Comparison of ENCODE assay signal across 8 mouse cellular contexts in the genomic region with DNA sequence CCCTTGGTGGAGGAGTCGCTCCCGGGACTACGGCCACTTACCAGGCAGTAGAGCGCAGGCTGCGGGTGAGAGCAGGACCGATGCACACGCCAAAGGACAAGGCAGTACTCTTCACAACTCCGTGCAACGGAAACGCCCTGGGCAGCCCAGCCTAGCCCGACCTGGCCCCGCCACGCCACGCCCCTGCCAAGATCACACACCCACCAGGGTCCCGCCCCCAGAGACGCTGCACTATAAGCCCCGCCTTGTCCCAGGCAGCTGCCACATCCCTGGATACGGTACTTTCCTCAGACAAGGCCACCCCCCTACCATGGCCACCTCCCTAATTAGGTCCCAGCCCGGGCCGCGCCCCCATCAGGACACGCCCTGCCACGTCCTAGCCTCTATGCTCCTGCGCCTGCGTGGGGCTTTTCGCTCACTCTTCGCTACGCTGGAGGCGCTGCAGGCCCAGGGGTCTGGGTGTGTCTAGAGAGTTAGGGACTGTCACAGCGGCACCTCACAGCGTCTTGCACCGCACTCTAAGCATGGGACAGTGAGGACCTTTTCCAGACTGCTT. TPM values are rescaled to one million over a fixed set of nuclear protein-coding genes. Genes with fewer than 3 reads are reported as not detected.
A peak's percentile ranks its signal among the peaks of the same experiment; 100 is the strongest.
DNase-seq lines count a peak whose midpoint lies in the region; ATAC-seq and TF ChIP-seq lines count a peak whose summit lies in the region.

A gene (minus strand): TSS at position 363 of the 556 bp plus-strand sequence.
A gene (plus strand): TSS at position 406 of the 556 bp plus-strand sequence.

- peaks cover 26% of the 10 kb centered on the region for H3K4me1 ChIP-seq in bone marrow macrophage, adult 2 months (ENCODE audit: control insufficient read depth, insufficient read depth, low read length)
- H3K4me1 ChIP-seq in embryonic fibroblast, embryonic 13.5 days (ENCODE audit: control insufficient read depth, insufficient read depth, low read length): peaks cover 15% of the 10 kb centered on the region
- peaks cover 6% of the 10 kb centered on the region; the same call in 1 of the 2 replicates for H3K4me1 ChIP-seq in kidney, embryonic 14.5 days (ENCODE audit: control insufficient read depth, insufficient read depth, low read length)
- peaks cover 19% of the 10 kb centered on the region for H3K4me1 ChIP-seq in limb, embryonic 15.5 days

- no peak for TF ChIP-seq CTCF in bone marrow macrophage, adult 2 months (IDR thresholded peaks at IDR 0.05; ENCODE audit: low read depth, low read length)
- no peak; the same call in 1 of the 2 replicates for TF ChIP-seq CTCF in embryonic fibroblast, embryonic 13.5 days (IDR thresholded peaks at IDR 0.05; ENCODE audit: borderline replicate concordance, insufficient read depth, low read length)

- H3K4me3 ChIP-seq in bone marrow macrophage, adult 2 months (ENCODE audit: insufficient read depth, low read length): peak within 1 kb of the TSS; percentile 94
- H3K4me3 ChIP-seq in embryonic fibroblast, embryonic 13.5 days (ENCODE audit: insufficient read depth, low read length): peak within 1 kb of the TSS; percentile 96
- peak within 1 kb of the TSS; percentile 66 for H3K4me3 ChIP-seq in kidney, embryonic 14.5 days (ENCODE audit: low read length)
- H3K4me3 ChIP-seq in limb, embryonic 15.5 days: peak within 1 kb of the TSS; percentile 76

- H3K27me3 ChIP-seq in kidney, embryonic 14.5 days (ENCODE audit: control insufficient read depth, insufficient read depth, low read length): no peaks in the 10 kb centered on the region
- H3K27me3 ChIP-seq in limb, embryonic 15.5 days: no peaks in the 10 kb centered on the region

- H3K9me3 ChIP-seq in kidney, embryonic 14.5 days (ENCODE audit: control insufficient read depth, low read length): no peaks in the 10 kb centered on the region
- no peaks in the 10 kb centered on the region for H3K9me3 ChIP-seq in limb, embryonic 15.5 days

- DNase-seq in A20 (ENCODE audit: low read depth, low spot score): peak; percentile 98
- DNase-seq in heart, adult 9 months (ENCODE audit: low spot score in 2 of 2): peak; percentile 99 to 100
- DNase-seq in monocyte, adult 2 months (ENCODE audit: low read depth in 1 of 2, low spot score in 2 of 2): peak; percentile 99
- DNase-seq in spleen, postnatal 36 days (ENCODE audit: low spot score in 2 of 2): peak; percentile 96

- TF ChIP-seq POLR2A in bone marrow macrophage, adult 2 months (IDR thresholded peaks at IDR 0.05; ENCODE audit: borderline replicate concordance, low read depth, low read length): 0 out of 2 replicates have a peak, but pooled peaks have one; percentile 74
- TF ChIP-seq POLR2A in embryonic fibroblast, embryonic 13.5 days (IDR thresholded peaks at IDR 0.05; ENCODE audit: low read depth, low read length): peak; percentile 98

- H3K36me3 ChIP-seq in kidney, embryonic 14.5 days (ENCODE audit: control insufficient read depth, insufficient read depth, low read length): no peaks in the 10 kb centered on the region
- 0 out of 2 replicates have a peak, but pooled peaks cover 3% of the 10 kb centered on the region for H3K36me3 ChIP-seq in limb, embryonic 15.5 days

- peak; percentile 99 for ATAC-seq in kidney, embryonic 14.5 days (ENCODE audit: low FRiP score, low TSS enrichment)
- peak; percentile 99 for ATAC-seq in limb, embryonic 15.5 days (ENCODE audit: insufficient number of reproducible peaks, low FRiP score, low TSS enrichment, low read depth)

- H3K4me2 ChIP-seq in kidney, embryonic 14.5 days (replicated peaks; ENCODE audit: low read depth, low read length): peak within 1 kb of the TSS; percentile 69
- H3K4me2 ChIP-seq in limb, embryonic 15.5 days: peak within 1 kb of the TSS; percentile 64

- H3K27ac ChIP-seq in bone marrow macrophage, adult 2 months (ENCODE audit: insufficient read depth, low read depth, low read length): peak within 1 kb of the TSS; percentile 98
- H3K27ac ChIP-seq in embryonic fibroblast, embryonic 13.5 days (ENCODE audit: insufficient read depth, low read length): peak within 1 kb of the TSS; percentile 92
- H3K27ac ChIP-seq in kidney, embryonic 14.5 days (ENCODE audit: low read depth, low read length): peak within 1 kb of the TSS; percentile 85
- peak within 1 kb of the TSS; percentile 97 for H3K27ac ChIP-seq in limb, embryonic 15.5 days

- H3K9ac ChIP-seq in kidney, embryonic 14.5 days (ENCODE audit: low read depth, low read length): peak within 1 kb of the TSS; percentile 69
- peak within 1 kb of the TSS; percentile 76 for H3K9ac ChIP-seq in limb, embryonic 15.5 days

- 0% methylated on average over 32 of the region's 32 CpGs for WGBS in kidney, embryonic 14.5 days
- 0% methylated on average over 32 of the region's 32 CpGs for WGBS in limb, embryonic 15.5 days

RNA-seq across cellular contexts. Expression of the first gene that starts in this region (rescaled TPM):
- polyA plus RNA-seq in bone marrow macrophage, adult 2 months (2012; ENCODE audit: insufficient read depth, insufficient read length, missing spikeins): 833 and 897 TPM in 2 replicates
- 593 and 759 TPM in 2 replicates for polyA plus RNA-seq in embryonic fibroblast, embryonic 13.5 days (2011; ENCODE audit: insufficient read length, low read depth, missing spikeins)
- 224 and 244 TPM in 2 replicates for polyA plus RNA-seq in kidney, embryonic 14.5 days (2014; fragmentation: Nextera tagmentation; extraction: Ambion mirVana)
- polyA plus RNA-seq in limb, embryonic 15.5 days (2015; fragmentation: Nextera tagmentation; extraction: Ambion mirVana): 540 and 661 TPM in 2 replicates

RNA-seq across cellular contexts. Expression of the second gene that starts in this region (rescaled TPM):
- not detected in 2 replicates for polyA plus RNA-seq in bone marrow macrophage, adult 2 months (2012; ENCODE audit: insufficient read depth, insufficient read length, missing spikeins)
- 0.97 and 1.1 TPM in 2 replicates for polyA plus RNA-seq in embryonic fibroblast, embryonic 13.5 days (2011; ENCODE audit: insufficient read length, low read depth, missing spikeins)
- polyA plus RNA-seq in kidney, embryonic 14.5 days (2014; fragmentation: Nextera tagmentation; extraction: Ambion mirVana): 1.8 and 2.1 TPM in 2 replicates
- polyA plus RNA-seq in limb, embryonic 15.5 days (2015; fragmentation: Nextera tagmentation; extraction: Ambion mirVana): 2.2 and 2.4 TPM in 2 replicates

Comparison
In these comparisons a context has a peak if more than half of its experiments do, and no peak if none do; other contexts are left out.
1. Peak in every context shown above with its lines: DNase-seq, ATAC-seq, H3K4me3 ChIP-seq and H3K27ac ChIP-seq.